Mouse (Mus musculus) layer of hippocampus, postnatal 25 days (tissue): ENCODE measurements around the gene Zc2hc1b. TPM values are rescaled to one million over a fixed set of nuclear protein-coding genes. Genes with fewer than 3 reads are reported as not detected.
A peak's percentile ranks its signal among the peaks of the same experiment; 100 is the strongest.

ENCODE experiments used
- DNase-seq, 2 experiments: peaks; one replicate each; pipeline ENCODE4 v3.0.0; 2022; ENCODE audit warnings: mixed read lengths in 2 of 2, low spot score in 1 of 2; ENCODE audit errors: extremely low spot score in 1 of 2
- total RNA-seq, 2 experiments: library from RNA; stranded (reverse); gene quantifications; 2 replicates each; pipeline ENCODE4 v1.2.3; 2021

Gene Zc2hc1b
- total RNA-seq, 2 experiments from 2014 or later: not detected

GRCm38 (mm10) chr10:13175866-13176265, 2.0 kb downstream of the Zc2hc1b start:
- no peak for DNase-seq

GRCm38 (mm10) chr10:13172798-13173221, 5.0 kb downstream of the Zc2hc1b start:
- no peak for DNase-seq

GRCm38 (mm10) chr10:13171461-13171860, 6.4 kb downstream of the Zc2hc1b start:
- DNase-seq: no peak

GRCm38 (mm10) chr10:13170739-13171448, 6.9 kb downstream of the Zc2hc1b start:
- DNase-seq: no peak

GRCm38 (mm10) chr10:13168461-13168860, 9.4 kb downstream of the Zc2hc1b start:
- DNase-seq: no peak

GRCm38 (mm10) chr10:13162031-13162430, 15.8 kb downstream of the Zc2hc1b start:
- no peak for DNase-seq

GRCm38 (mm10) chr10:13160913-13161312, 16.9 kb downstream of the Zc2hc1b start:
- DNase-seq: no peak

GRCm38 (mm10) chr10:13155377-13155776, 22.4 kb downstream of the Zc2hc1b start:
- DNase-seq: no peak

GRCm38 (mm10) chr10:13152811-13153364, 24.9 kb downstream of the Zc2hc1b start:
- DNase-seq: no peak

- peak in 1 of 2 experiments; percentile 18 for DNase-seq
Measured at GRCm38 (mm10) chr10:13151353-13151752, 26.5 kb downstream of the Zc2hc1b start.

GRCm38 (mm10) chr10:13150435-13150834, 27.4 kb downstream of the Zc2hc1b start:
- DNase-seq: no peak

- no peak for DNase-seq
Measured at GRCm38 (mm10) chr10:13140434-13140833, 37.4 kb downstream of the Zc2hc1b start.

- DNase-seq: no peak
Measured at GRCm38 (mm10) chr10:13137906-13138305, 39.9 kb downstream of the Zc2hc1b start.

GRCm38 (mm10) chr10:13135751-13136150, 42.1 kb downstream of the Zc2hc1b start:
- DNase-seq: no peak

- DNase-seq: no peak
Measured at GRCm38 (mm10) chr10:13135276-13135675, 42.5 kb downstream of the Zc2hc1b start.

GRCm38 (mm10) chr10:13133850-13134249, 44.0 kb downstream of the Zc2hc1b start:
- no peak for DNase-seq

GRCm38 (mm10) chr10:13127946-13128345, 49.9 kb downstream of the Zc2hc1b start:
- no peak for DNase-seq

GRCm38 (mm10) chr10:13127335-13127734, 50.5 kb downstream of the Zc2hc1b start:
- DNase-seq: peak in 1 of 2 experiments; percentile 33

GRCm38 (mm10) chr10:13125811-13126210, 52.0 kb downstream of the Zc2hc1b start:
- no peak for DNase-seq

- no peak for DNase-seq
Measured at GRCm38 (mm10) chr10:13119300-13119699, 58.5 kb downstream of the Zc2hc1b start.

- DNase-seq: no peak
Measured at GRCm38 (mm10) chr10:13118770-13119102, 59.1 kb downstream of the Zc2hc1b start.
